Mouse (Mus musculus): ENCODE results near the gene Parp8.
"Not testable (repeated sequence)": the region's sequence is repeated elsewhere in the genome, so short reads cannot be mapped to it uniquely, and the experiment has no call there.

Gene Parp8

GRCm38 (mm10) chr13:116970706-116971428 lies 54.5 kb downstream of the Parp8 start:
- ATAC-seq (ENCODE audit: insufficient number of reproducible peaks, low FRiP score, low TSS enrichment) = no peak

- no peak for ATAC-seq (ENCODE audit: insufficient number of reproducible peaks, low FRiP score, low TSS enrichment)
Observed at GRCm38 (mm10) chr13:116969650-116970049, 55.7 kb downstream of the Parp8 start.

- ATAC-seq (ENCODE audit: insufficient number of reproducible peaks, low FRiP score, low TSS enrichment) = no peak
Observed at GRCm38 (mm10) chr13:116968906-116969305, 56.4 kb downstream of the Parp8 start.

GRCm38 (mm10) chr13:116967459-116967858 lies 57.9 kb downstream of the Parp8 start:
- no peak for ATAC-seq (ENCODE audit: insufficient number of reproducible peaks, low FRiP score, low TSS enrichment)

GRCm38 (mm10) chr13:116962480-116963462 lies 62.6 kb downstream of the Parp8 start:
- ATAC-seq (ENCODE audit: insufficient number of reproducible peaks, low FRiP score, low TSS enrichment) = no peak; the same call in 1 of the 2 replicates

- ATAC-seq (ENCODE audit: insufficient number of reproducible peaks, low FRiP score, low TSS enrichment) = no peak
Observed at GRCm38 (mm10) chr13:116958776-116959589, 66.4 kb downstream of the Parp8 start.

GRCm38 (mm10) chr13:116957577-116957976 lies 67.8 kb downstream of the Parp8 start:
- ATAC-seq (ENCODE audit: insufficient number of reproducible peaks, low FRiP score, low TSS enrichment) = no peak

GRCm38 (mm10) chr13:116951336-116951735 lies 74.0 kb downstream of the Parp8 start:
- ATAC-seq (ENCODE audit: insufficient number of reproducible peaks, low FRiP score, low TSS enrichment) = no peak

GRCm38 (mm10) chr13:116949527-116949926 lies 75.8 kb downstream of the Parp8 start:
- no peak for ATAC-seq (ENCODE audit: insufficient number of reproducible peaks, low FRiP score, low TSS enrichment)

- no peak for ATAC-seq (ENCODE audit: insufficient number of reproducible peaks, low FRiP score, low TSS enrichment)
Observed at GRCm38 (mm10) chr13:116949056-116949455, 76.3 kb downstream of the Parp8 start.

GRCm38 (mm10) chr13:116948299-116948659 lies 77.1 kb downstream of the Parp8 start:
- ATAC-seq (ENCODE audit: insufficient number of reproducible peaks, low FRiP score, low TSS enrichment) = no peak

GRCm38 (mm10) chr13:116947611-116948298 lies 77.6 kb downstream of the Parp8 start:
- no peak for ATAC-seq (ENCODE audit: insufficient number of reproducible peaks, low FRiP score, low TSS enrichment)

GRCm38 (mm10) chr13:116946566-116946965 lies 78.8 kb downstream of the Parp8 start:
- no peak for ATAC-seq (ENCODE audit: insufficient number of reproducible peaks, low FRiP score, low TSS enrichment)

- ATAC-seq (ENCODE audit: insufficient number of reproducible peaks, low FRiP score, low TSS enrichment) = no peak
Observed at GRCm38 (mm10) chr13:116941280-116942015, 83.9 kb downstream of the Parp8 start.

GRCm38 (mm10) chr13:116940761-116941160 lies 84.6 kb downstream of the Parp8 start:
- ATAC-seq (ENCODE audit: insufficient number of reproducible peaks, low FRiP score, low TSS enrichment) = no peak

GRCm38 (mm10) chr13:116937019-116937418 lies 88.3 kb downstream of the Parp8 start:
- not testable (repeated sequence) for ATAC-seq (ENCODE audit: insufficient number of reproducible peaks, low FRiP score, low TSS enrichment)

GRCm38 (mm10) chr13:116917387-116917930 lies 107.9 kb downstream of the Parp8 start:
- ATAC-seq (ENCODE audit: insufficient number of reproducible peaks, low FRiP score, low TSS enrichment) = no peak

- no peak for ATAC-seq (ENCODE audit: insufficient number of reproducible peaks, low FRiP score, low TSS enrichment)
Observed at GRCm38 (mm10) chr13:116908284-116908683, 117.1 kb downstream of the Parp8 start.

GRCm38 (mm10) chr13:116903394-116903793 lies 121.9 kb downstream of the Parp8 start:
- no peak for ATAC-seq (ENCODE audit: insufficient number of reproducible peaks, low FRiP score, low TSS enrichment)

Measured in cerebellum, adult (tissue).